Mouse (Mus musculus) left cerebral cortex, adult 6 months (tissue): ENCODE data around the gene Epb41l5. TPM values are rescaled to one million over a fixed set of nuclear protein-coding genes. Genes with fewer than 3 reads are reported as not detected.

ENCODE experiments used
- long read RNA-seq, 2 experiments: library from polyadenylated mRNA; unstranded; transcript quantifications; one replicate each; pipeline ENCODE4 v2.0.0; 2019 to 2020
- polyA plus RNA-seq: library from polyadenylated mRNA; unstranded; fragments of <200 nt; fragmentation: Nextera tagmentation; gene quantifications from 2 replicates; pipeline ENCODE4 v1.2.3, GENCODE M21; 2021

Epb41l5 gene
- 3.1 and 3.8 TPM in 2 replicates for polyA plus RNA-seq
- long read RNA-seq, experiment 1, full-length matches to known transcripts = 5 of 15 reads
- long read RNA-seq, experiment 1, partial matches to known transcripts = 0 of 15 reads
- long read RNA-seq, experiment 1, other reads (novel, unspliced or antisense) = 10 of 15 reads
- long read RNA-seq, experiment 2, full-length matches to known transcripts = 1 of 10 reads
- long read RNA-seq, experiment 2, partial matches to known transcripts = 1 of 10 reads
- long read RNA-seq, experiment 2, other reads (novel, unspliced or antisense) = 8 of 10 reads

GRCm38 (mm10) chr1:119648205-119649111 is at the start of gene Epb41l5:
Gene Epb41l5 (minus strand): TSS chr1:119649000.

GRCm38 (mm10) chr1:119525689-119526591 is 122.9 kb downstream of the Epb41l5 start, which contains the start of gene Tmem185b:
Gene Tmem185b (plus strand): TSS chr1:119526160.

GRCm38 (mm10) chr1:119504260-119505062 is 144.3 kb downstream of the Epb41l5 start, which contains the start of gene Ralb:
Gene Ralb (minus strand): TSS chr1:119504794.

Other genes starting within 250 kb of the Epb41l5 start
- 0.55 and 1.3 TPM in 2 replicates for gene Inhbb, start 226.8 kb downstream of the Epb41l5 start, polyA plus RNA-seq
- 16.4 and 22.3 TPM in 2 replicates for gene Ralb, start 144.2 kb downstream of the Epb41l5 start, polyA plus RNA-seq
- gene Tmem185b, start 122.8 kb downstream of the Epb41l5 start, polyA plus RNA-seq = 11.9 and 13.2 TPM in 2 replicates
- gene Ptpn4, start 188.6 kb upstream of the Epb41l5 start, polyA plus RNA-seq = 4.3 and 9.5 TPM in 2 replicates